Mouse (Mus musculus): ENCODE results near the gene Gm49388.

The Gm49388 gene

GRCm38 (mm10) chr7:127840886-127841285 is 55.5 kb downstream of the Gm49388 start:
- DNase-seq (ENCODE audit: low read depth, low spot score), result peak; percentile 6

GRCm38 (mm10) chr7:127841340-127842000 is 56.1 kb downstream of the Gm49388 start:
- peak; percentile 60 for DNase-seq (ENCODE audit: low read depth, low spot score)

- DNase-seq (ENCODE audit: low read depth, low spot score), result peak; percentile 64
These were observed 56.8 kb downstream of the Gm49388 start for GRCm38 (mm10) chr7:127842001-127842718.

- DNase-seq (ENCODE audit: low read depth, low spot score), result no peak
These were observed 64.8 kb downstream of the Gm49388 start for GRCm38 (mm10) chr7:127849973-127850875.

- DNase-seq (ENCODE audit: low read depth, low spot score), result no peak
These were observed 65.5 kb downstream of the Gm49388 start for GRCm38 (mm10) chr7:127850906-127851305.

Measured in c-Kit-negative CD71-positive TER-119-positive erythroid progenitor cells, embryonic 14.5 days (primary cell).